Mouse (Mus musculus) erythroblast, embryonic 14.5 days (primary cell): Measurements from ENCODE around the gene E130308A19Rik.

Source experiments
- GATA1 ChIP-seq: IDR thresholded peaks from 2 replicates; pipeline ENCODE4 v1.6.1; 2012; ENCODE audit warnings: low read length, inconsistent platforms, mixed read lengths
- TAL1 ChIP-seq: IDR thresholded peaks from 3 replicates; pipeline ENCODE4 v1.6.1; 2012; ENCODE audit warnings: low read length, inconsistent platforms, mixed read lengths

DNA sequence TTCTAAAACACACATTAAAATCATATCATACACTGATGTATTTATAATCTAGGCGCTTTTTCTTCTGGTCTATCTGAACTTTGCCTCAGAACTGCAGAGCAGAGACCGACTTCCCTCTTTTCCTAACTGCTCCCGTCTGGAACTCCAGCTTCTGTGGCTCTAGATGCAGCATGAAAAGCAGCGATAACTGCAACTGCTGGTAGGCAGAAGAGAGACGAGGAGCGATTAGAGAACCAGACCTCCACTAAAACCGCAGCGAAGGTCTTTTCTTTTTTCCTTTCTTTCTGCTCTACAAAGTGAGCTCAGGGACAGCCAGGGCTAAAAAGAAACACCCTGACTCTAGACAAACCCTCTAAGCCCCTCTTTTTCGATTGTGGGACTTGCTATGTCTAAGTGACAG lies 4.1 kb downstream of the E130308A19Rik start:
- TF ChIP-seq GATA1 (no peak), TAL1 (no peak)
